Mouse (Mus musculus): ENCODE data around the gene Zkscan7. TPM values are rescaled to one million over a fixed set of nuclear protein-coding genes. Genes with fewer than 3 reads are reported as not detected.

Zkscan7 gene
- polyA plus RNA-seq, 1 experiment from 2014 or later: 3.3 TPM

DNA sequence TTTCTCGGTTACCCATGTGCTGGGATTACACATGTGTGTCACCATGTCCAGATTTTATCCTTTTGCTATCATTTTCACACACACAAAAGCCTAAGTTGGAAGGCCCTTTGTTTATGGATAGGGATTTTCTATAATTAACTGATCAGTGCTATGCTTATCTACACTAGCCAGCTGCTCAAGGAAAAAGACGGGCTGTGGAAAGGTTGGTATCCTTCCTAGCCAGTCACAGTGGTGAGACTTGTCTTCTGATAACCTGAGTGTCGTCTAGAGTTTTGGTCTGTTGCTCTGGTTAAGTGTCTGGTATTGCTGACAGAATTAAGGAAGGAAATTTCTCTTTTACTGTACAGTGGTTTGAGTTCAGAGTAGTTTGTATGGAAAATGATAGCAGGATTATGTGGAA lies 43.4 kb downstream of the Zkscan7 start:
- ATAC-seq (replicated peaks; ENCODE audit: low FRiP score, low TSS enrichment, low read depth): no peak
- Histone ChIP-seq H3K27ac (ENCODE audit: low read depth) (no peak overlapping the region), H3K27me3 (replicated peaks; ENCODE audit: control insufficient read depth, insufficient read depth, low read length) (no peaks in the 10 kb centered on the region), H3K36me3 (ENCODE audit: control insufficient read depth, insufficient read depth, low read length) (peaks cover 75% of the 10 kb centered on the region), H3K9ac (ENCODE audit: low read length) (no peak overlapping the region), H3K9me3 (ENCODE audit: control insufficient read depth, low read length) (peaks cover 8% of the 10 kb centered on the region), H3K4me1 (replicated peaks; ENCODE audit: control insufficient read depth, insufficient read depth, low read length) (peaks cover under 1% of the 10 kb centered on the region), H3K4me2 (ENCODE audit: low read length) (no peak overlapping the region), H3K4me3 (ENCODE audit: low read depth, low read length) (no peak overlapping the region)
- 93% methylated on average over 3 of the region's 3 CpGs for WGBS
- no peak for DNase-seq (ENCODE audit: low spot score)

Other genes starting within 250 kb of the Zkscan7 start
- not detected in 2 replicates for gene Topaz1, start 138.3 kb upstream of the Zkscan7 start, polyA plus RNA-seq (2014; fragmentation: Nextera tagmentation; extraction: Ambion mirVana)
- 5.6 and 6.9 TPM in 2 replicates for gene Tcaim, start 80.1 kb upstream of the Zkscan7 start, polyA plus RNA-seq (2014; fragmentation: Nextera tagmentation; extraction: Ambion mirVana)
- 0.32 and 0.42 TPM in 2 replicates for gene Gm35549, start 41.6 kb upstream of the Zkscan7 start, polyA plus RNA-seq (2014; fragmentation: Nextera tagmentation; extraction: Ambion mirVana)
- 56.0 and 56.9 TPM in 2 replicates for gene Zfp445, start 19.7 kb upstream of the Zkscan7 start, polyA plus RNA-seq (2014; fragmentation: Nextera tagmentation; extraction: Ambion mirVana)
- gene Zfp105, start 37.4 kb downstream of the Zkscan7 start, polyA plus RNA-seq (2014; fragmentation: Nextera tagmentation; extraction: Ambion mirVana): 17.5 and 19.7 TPM in 2 replicates
- 35.2 and 38.0 TPM in 2 replicates for gene 1110059G10Rik, start 65.3 kb downstream of the Zkscan7 start, polyA plus RNA-seq (2014; fragmentation: Nextera tagmentation; extraction: Ambion mirVana)
- 50.4 and 53.0 TPM in 2 replicates for gene Kif15, start 65.4 kb downstream of the Zkscan7 start, polyA plus RNA-seq (2014; fragmentation: Nextera tagmentation; extraction: Ambion mirVana)
- gene Tmem42, start 135.6 kb downstream of the Zkscan7 start, polyA plus RNA-seq (2014; fragmentation: Nextera tagmentation; extraction: Ambion mirVana): 20.5 and 20.8 TPM in 2 replicates
- gene Tgm4, start 149.0 kb downstream of the Zkscan7 start, polyA plus RNA-seq (2014; fragmentation: Nextera tagmentation; extraction: Ambion mirVana): 0.65 TPM in 1 of 2 replicates, not detected in the other
- gene Zdhhc3, start 227.5 kb downstream of the Zkscan7 start, polyA plus RNA-seq (2014; fragmentation: Nextera tagmentation; extraction: Ambion mirVana): 62.5 and 65.0 TPM in 2 replicates
- 146 and 161 TPM in 2 replicates for gene Exosc7, start 227.5 kb downstream of the Zkscan7 start, polyA plus RNA-seq (2014; fragmentation: Nextera tagmentation; extraction: Ambion mirVana)

Measured in intestine, embryonic 14.5 days (tissue).